Mouse (Mus musculus): ENCODE measurements around the gene Ints2. TPM values are rescaled to one million over a fixed set of nuclear protein-coding genes. Genes with fewer than 3 reads are reported as not detected.

Gene Ints2
- polyA plus RNA-seq, 1 experiment from 2014 or later = 20.1 TPM

DNA sequence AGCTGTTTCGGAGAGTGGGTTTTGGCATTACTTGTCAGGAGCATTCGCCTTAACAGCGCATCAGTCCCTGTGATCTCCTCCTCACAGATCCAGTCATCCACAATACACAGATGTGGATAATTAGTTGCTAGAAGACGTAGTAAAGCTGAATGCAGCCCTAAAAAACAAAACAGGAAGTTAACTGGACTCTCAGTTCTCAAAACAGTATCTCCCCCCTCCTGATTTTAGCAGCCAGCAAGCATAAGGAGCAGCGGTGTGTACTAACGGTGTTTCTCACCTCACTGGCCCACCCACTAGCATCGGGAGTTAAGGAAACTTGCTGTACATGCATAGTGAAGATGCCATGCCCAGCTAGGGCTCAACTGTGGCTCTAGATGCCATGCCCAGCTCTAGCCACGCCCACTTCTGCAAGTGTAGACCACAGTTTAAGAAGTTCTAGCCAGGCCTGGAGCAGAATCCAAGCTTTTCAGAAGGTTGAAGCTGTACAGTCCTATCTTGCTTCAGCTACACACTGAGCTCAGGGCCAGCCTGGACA, 30.7 kb downstream of the Ints2 start:
- Histone ChIP-seq H3K4me3 (ENCODE audit: low read length) (no peak overlapping the region), H3K4me1 (ENCODE audit: control insufficient read depth, insufficient read depth, low read length) (no peaks in the 10 kb centered on the region), H3K9me3 (ENCODE audit: control insufficient read depth, low read length) (no peaks in the 10 kb centered on the region), H3K27me3 (replicated peaks; ENCODE audit: control insufficient read depth, insufficient read depth, low read length) (no peaks in the 10 kb centered on the region), H3K9ac (ENCODE audit: low read depth, low read length) (no peak overlapping the region), H3K4me2 (ENCODE audit: low read depth, low read length) (no peak overlapping the region), H3K36me3 (ENCODE audit: control insufficient read depth, insufficient read depth, low read length) (peaks cover 8% of the 10 kb centered on the region), H3K27ac (ENCODE audit: low read length) (no peak overlapping the region)
- WGBS = 87% methylated on average over 8 of the region's 8 CpGs
- no peak for ATAC-seq

DNA sequence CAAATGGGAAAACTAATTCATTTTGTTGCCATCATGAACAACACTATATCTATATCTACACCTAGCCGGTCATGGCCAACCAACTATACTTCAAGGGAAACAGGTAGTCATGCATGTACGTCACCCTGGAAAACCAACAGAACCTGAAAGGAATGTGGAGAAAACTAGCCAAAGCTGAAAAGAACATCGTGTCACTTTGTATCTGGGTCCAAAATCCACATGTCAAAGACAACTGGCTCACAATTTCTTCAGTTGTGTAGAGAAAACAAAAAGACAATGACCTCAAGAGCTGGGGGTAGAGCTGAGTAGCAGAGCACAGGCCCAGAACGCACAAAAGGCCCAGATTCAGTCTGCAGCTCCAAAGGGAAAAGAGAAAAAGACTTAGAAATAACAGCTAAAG, 31.6 kb downstream of the Ints2 start:
- Histone ChIP-seq H3K9ac (ENCODE audit: low read depth, low read length) (no peak overlapping the region), H3K4me3 (ENCODE audit: low read length) (no peak overlapping the region), H3K27me3 (replicated peaks; ENCODE audit: control insufficient read depth, insufficient read depth, low read length) (no peaks in the 10 kb centered on the region), H3K9me3 (ENCODE audit: control insufficient read depth, low read length) (no peaks in the 10 kb centered on the region), H3K4me1 (ENCODE audit: control insufficient read depth, insufficient read depth, low read length) (no peaks in the 10 kb centered on the region), H3K27ac (ENCODE audit: low read length) (no peak overlapping the region), H3K4me2 (ENCODE audit: low read depth, low read length) (no peak overlapping the region), H3K36me3 (ENCODE audit: control insufficient read depth, insufficient read depth, low read length) (peaks cover 5% of the 10 kb centered on the region)
- WGBS = 88% methylated on average over 4 of the region's 4 CpGs
- no peak for ATAC-seq

DNA sequence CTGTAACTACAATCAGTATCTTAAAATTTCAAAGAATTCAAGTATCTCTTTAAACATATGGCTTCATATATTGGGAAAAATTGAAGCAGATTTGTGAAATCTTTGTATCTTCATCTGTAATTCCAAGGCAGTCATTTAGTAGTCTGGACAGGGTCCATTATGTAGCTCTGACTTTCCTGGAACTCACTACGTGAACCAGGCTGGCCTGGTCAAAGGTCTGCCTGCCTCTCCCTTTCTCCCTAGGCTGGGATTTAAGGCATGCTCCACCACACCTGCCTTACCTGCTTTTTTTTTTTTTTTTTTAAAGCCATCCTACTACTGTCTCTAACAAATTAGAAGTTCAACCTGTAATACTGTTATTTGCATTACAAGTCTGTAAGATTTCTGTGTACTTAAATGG, 45.6 kb downstream of the Ints2 start:
- WGBS = 50% methylated on average over 1 of the region's 1 CpGs
- Histone ChIP-seq H3K27ac (ENCODE audit: low read length) (no peak overlapping the region), H3K4me1 (ENCODE audit: control insufficient read depth, insufficient read depth, low read length) (no peaks in the 10 kb centered on the region), H3K27me3 (replicated peaks; ENCODE audit: control insufficient read depth, insufficient read depth, low read length) (no peaks in the 10 kb centered on the region), H3K4me3 (ENCODE audit: low read length) (no peak overlapping the region), H3K36me3 (ENCODE audit: control insufficient read depth, insufficient read depth, low read length) (peaks cover 25% of the 10 kb centered on the region), H3K9me3 (ENCODE audit: control insufficient read depth, low read length) (no peaks in the 10 kb centered on the region), H3K4me2 (ENCODE audit: low read depth, low read length) (no peak overlapping the region), H3K9ac (ENCODE audit: low read depth, low read length) (no peak overlapping the region)
- ATAC-seq = peak; percentile 97

DNA sequence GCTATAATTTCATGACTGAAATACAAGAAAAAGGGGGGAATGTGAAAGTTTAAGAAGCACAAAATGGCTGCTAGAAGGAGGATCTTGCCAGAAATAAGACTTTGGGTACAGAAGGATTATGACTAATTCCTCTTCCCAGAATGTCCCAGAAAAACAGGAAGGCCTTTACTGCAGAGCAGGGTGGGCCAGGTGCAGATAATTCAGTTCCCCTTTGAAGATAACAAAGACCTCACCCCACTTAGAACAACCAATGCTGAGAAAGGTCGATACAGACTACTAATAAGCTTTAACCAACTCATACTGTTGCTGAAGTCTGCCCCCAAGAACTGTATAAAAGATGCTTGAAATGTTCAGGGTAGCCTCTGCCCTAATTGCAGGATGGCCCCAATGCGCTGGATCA, 48.3 kb downstream of the Ints2 start:
- Histone ChIP-seq H3K4me1 (ENCODE audit: control insufficient read depth, insufficient read depth, low read length) (no peaks in the 10 kb centered on the region), H3K27me3 (replicated peaks; ENCODE audit: control insufficient read depth, insufficient read depth, low read length) (no peaks in the 10 kb centered on the region), H3K36me3 (ENCODE audit: control insufficient read depth, insufficient read depth, low read length) (peaks cover 45% of the 10 kb centered on the region), H3K9me3 (ENCODE audit: control insufficient read depth, low read length) (no peaks in the 10 kb centered on the region), H3K4me2 (ENCODE audit: low read depth, low read length) (no peak overlapping the region), H3K27ac (ENCODE audit: low read length) (no peak overlapping the region), H3K9ac (ENCODE audit: low read depth, low read length) (no peak overlapping the region), H3K4me3 (ENCODE audit: low read length) (no peak overlapping the region)
- ATAC-seq = no peak
- WGBS = 83% methylated on average over 2 of the region's 2 CpGs

DNA sequence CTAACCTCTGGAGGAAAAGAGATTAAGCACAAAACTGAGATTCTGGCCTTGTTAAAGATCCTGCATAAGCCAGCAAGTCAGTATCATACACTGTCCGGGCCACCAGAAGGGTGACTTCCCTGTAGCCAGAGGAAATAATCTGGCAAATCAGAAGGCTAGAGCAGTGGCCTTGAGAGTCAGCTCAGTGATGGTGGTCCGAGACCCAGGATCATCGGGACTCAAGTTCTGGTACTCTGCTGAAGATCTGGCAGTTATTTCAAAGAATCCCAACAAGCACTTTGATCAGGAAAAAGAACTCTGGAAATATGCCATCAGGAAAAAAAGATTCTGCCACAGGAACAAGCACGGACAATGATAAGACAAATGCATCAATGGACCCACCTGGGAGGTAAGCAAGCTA, 51.5 kb downstream of the Ints2 start:
- peaks cover 50% of the 10 kb centered on the region for H3K36me3 ChIP-seq (ENCODE audit: control insufficient read depth, insufficient read depth, low read length)
- H3K4me3 ChIP-seq (ENCODE audit: low read length) = no peak overlapping the region
- no peak overlapping the region for H3K27ac ChIP-seq (ENCODE audit: low read length)
- no peak overlapping the region for H3K4me2 ChIP-seq (ENCODE audit: low read depth, low read length)
- H3K27me3 ChIP-seq (replicated peaks; ENCODE audit: control insufficient read depth, insufficient read depth, low read length) = no peaks in the 10 kb centered on the region
- ATAC-seq = no peak
- H3K4me1 ChIP-seq (ENCODE audit: control insufficient read depth, insufficient read depth, low read length) = 0 out of 2 replicates have a peak, but pooled peaks cover 3% of the 10 kb centered on the region
- 99% methylated on average over 4 of the region's 4 CpGs for WGBS
- no peak overlapping the region for H3K9ac ChIP-seq (ENCODE audit: low read depth, low read length)
- no peaks in the 10 kb centered on the region for H3K9me3 ChIP-seq (ENCODE audit: control insufficient read depth, low read length)

DNA sequence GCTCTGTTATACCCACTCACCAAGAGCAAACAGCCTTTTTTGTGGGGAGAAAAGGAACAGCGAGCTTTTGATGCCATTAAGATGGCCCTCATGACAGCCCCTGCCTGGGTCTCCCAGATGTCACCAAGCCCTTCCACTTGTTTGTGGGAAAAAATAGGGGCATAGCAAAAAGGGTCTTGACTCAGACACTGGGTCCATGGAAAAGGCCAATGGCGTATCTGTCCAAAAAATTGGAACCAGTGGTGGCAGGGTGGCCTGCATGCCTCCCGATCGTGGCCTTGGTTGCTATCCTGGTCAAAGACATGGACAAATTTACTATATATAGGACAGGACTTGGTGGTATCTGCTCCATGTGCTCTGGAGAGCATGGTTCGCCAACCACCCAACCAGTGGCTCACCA, 52.3 kb downstream of the Ints2 start:
- Histone ChIP-seq H3K4me2 (ENCODE audit: low read depth, low read length) (no peak overlapping the region), H3K9me3 (ENCODE audit: control insufficient read depth, low read length) (no peaks in the 10 kb centered on the region), H3K36me3 (ENCODE audit: control insufficient read depth, insufficient read depth, low read length) (peaks cover 50% of the 10 kb centered on the region), H3K27ac (ENCODE audit: low read length) (no peak overlapping the region), H3K4me3 (ENCODE audit: low read length) (no peak overlapping the region), H3K27me3 (replicated peaks; ENCODE audit: control insufficient read depth, insufficient read depth, low read length) (no peaks in the 10 kb centered on the region), H3K9ac (ENCODE audit: low read depth, low read length) (no peak overlapping the region), H3K4me1 (ENCODE audit: control insufficient read depth, insufficient read depth, low read length) (peaks cover 3% of the 10 kb centered on the region; the same call in 1 of the 2 replicates)
- 96% methylated on average over 5 of the region's 5 CpGs for WGBS
- no peak for ATAC-seq

DNA sequence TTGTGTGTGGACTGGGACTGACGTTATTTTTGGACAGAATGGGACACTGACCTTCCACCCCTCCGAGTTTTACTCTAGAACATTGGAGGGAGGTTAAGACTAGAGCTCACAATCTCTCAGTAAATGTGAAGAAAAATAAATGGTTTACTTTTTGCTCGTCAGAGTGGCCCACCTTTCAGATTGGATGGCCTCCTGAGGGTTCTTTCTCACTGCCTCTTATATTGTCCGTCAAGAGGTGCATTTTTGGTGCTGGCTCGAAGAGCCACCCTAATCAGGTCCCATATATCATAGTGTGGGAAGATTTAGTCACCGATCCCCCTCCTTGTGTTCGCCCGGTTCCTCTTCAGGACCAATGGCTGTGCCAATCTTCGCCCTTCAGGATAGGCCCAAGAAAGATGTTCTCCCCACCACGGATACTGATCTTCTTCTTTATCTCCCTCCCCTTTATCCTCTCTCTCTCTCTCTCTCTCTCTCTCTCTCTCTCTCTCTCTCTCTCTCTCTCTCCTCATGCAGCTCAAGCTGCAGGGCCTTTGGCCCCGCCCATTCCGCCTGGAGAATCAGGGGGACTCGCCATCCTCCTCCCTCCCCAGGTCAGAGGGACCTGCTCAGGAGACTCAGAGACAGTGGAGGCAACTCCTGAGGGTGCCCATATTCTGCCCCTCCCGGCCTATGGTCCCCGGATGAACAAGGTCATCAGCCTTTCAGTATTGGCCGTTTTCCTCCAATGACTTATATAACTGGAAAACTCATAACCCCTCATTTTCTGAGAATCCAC, 55.3 kb downstream of the Ints2 start:
- H3K4me3 ChIP-seq (ENCODE audit: low read length) = peak overlapping the region; percentile 89
- WGBS = 35% methylated on average over 16 of the region's 16 CpGs
- H3K4me1 ChIP-seq (ENCODE audit: control insufficient read depth, insufficient read depth, low read length) = peaks cover 7% of the 10 kb centered on the region
- H3K9me3 ChIP-seq (ENCODE audit: control insufficient read depth, low read length) = no peaks in the 10 kb centered on the region
- no peak for ATAC-seq
- no peaks in the 10 kb centered on the region for H3K27me3 ChIP-seq (replicated peaks; ENCODE audit: control insufficient read depth, insufficient read depth, low read length)
- peak overlapping the region; percentile 94 for H3K27ac ChIP-seq (ENCODE audit: low read length)
- H3K9ac ChIP-seq (ENCODE audit: low read depth, low read length) = peak overlapping the region; percentile 77
- peak overlapping the region; percentile 70 for H3K4me2 ChIP-seq (ENCODE audit: low read depth, low read length)
- peaks cover 31% of the 10 kb centered on the region for H3K36me3 ChIP-seq (ENCODE audit: control insufficient read depth, insufficient read depth, low read length)

DNA sequence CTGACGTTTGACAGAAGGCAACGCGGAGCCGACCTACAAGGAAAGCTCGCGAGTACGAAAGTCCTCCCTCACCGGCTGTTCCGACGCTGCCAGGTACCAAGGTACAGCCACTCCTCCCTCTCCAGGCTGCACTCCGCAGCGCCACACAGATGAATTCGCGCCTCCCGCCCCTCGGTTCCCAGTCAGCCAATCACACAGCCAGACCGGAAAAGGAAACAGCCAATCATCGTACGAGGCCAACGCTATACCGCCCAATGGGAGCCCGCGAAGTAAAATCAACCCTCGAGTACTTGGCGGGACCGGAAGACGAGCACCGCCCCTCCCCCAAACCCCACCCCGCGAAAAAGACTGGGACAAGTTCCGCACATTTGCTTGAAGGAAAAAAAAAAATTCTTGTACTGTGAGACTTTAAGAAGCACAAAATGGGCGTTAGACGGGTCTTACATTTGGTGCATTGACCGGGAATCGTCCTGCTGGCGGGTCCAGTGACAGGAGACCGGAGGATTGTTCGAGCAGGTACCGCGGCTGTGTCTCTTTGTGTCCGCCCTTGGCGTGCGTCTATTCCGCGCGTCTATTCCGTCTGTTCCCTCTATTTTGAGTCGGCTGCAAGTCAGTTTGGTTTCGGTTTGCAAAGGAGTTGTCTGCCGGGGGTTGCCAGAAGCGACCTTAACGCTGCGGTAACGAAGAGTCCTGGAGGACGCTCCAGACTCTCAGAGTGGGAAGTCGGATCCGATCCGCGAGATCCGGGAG, 56.2 kb downstream of the Ints2 start, which contains the start of gene Brip1:
Gene Brip1, minus strand, starts transcription at position 157 of the 750 bp plus-strand sequence.
- Histone ChIP-seq H3K27me3 (replicated peaks; ENCODE audit: control insufficient read depth, insufficient read depth, low read length) (no peaks in the 10 kb centered on the region), H3K4me2 (ENCODE audit: low read depth, low read length) (peak within 1 kb of the TSS; percentile 70), H3K4me1 (ENCODE audit: control insufficient read depth, insufficient read depth, low read length) (peaks cover 7% of the 10 kb centered on the region), H3K9ac (ENCODE audit: low read depth, low read length) (peak within 1 kb of the TSS; percentile 79), H3K9me3 (ENCODE audit: control insufficient read depth, low read length) (no peaks in the 10 kb centered on the region), H3K27ac (ENCODE audit: low read length) (peak within 1 kb of the TSS; percentile 96), H3K36me3 (ENCODE audit: control insufficient read depth, insufficient read depth, low read length) (peaks cover 23% of the 10 kb centered on the region), H3K4me3 (ENCODE audit: low read length) (peak within 1 kb of the TSS; percentile 89)
- under 1% methylated on average over 60 of the region's 60 CpGs for WGBS
- peak; percentile 100 for ATAC-seq

DNA sequence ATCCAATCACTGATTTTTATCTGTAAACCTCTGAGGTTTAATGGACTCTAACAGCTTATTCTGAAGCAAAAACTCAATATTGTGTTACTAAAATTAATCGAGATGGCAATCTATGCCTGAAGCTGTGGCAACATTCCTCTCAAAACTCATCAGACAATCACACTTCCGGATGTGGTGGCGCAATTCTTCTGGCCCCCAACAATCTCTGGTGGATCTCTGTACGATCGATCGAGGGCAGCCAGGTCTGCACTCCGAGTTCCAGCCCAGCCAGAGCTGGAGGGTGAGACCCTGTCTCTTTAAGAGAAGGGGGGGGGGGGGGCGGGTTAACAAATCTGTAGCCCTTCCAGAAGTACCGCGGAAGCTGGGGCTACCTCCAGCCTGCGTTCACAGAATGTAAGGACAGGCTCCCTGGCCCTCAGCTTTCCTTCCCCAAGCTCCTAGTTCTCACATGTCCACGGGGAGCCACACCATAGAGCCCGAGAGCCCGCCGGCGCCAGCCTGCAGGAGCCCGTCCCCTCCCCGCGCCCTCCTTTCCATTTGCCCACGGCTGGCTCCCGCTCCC, 56.8 kb downstream of the Ints2 start:
- no peaks in the 10 kb centered on the region for H3K27me3 ChIP-seq (replicated peaks; ENCODE audit: control insufficient read depth, insufficient read depth, low read length)
- H3K4me1 ChIP-seq (ENCODE audit: control insufficient read depth, insufficient read depth, low read length) = peaks cover 7% of the 10 kb centered on the region
- H3K27ac ChIP-seq (ENCODE audit: low read length) = peak overlapping the region; percentile 96
- under 1% methylated on average over 21 of the region's 21 CpGs for WGBS
- peak; percentile 74 for ATAC-seq
- no peaks in the 10 kb centered on the region for H3K9me3 ChIP-seq (ENCODE audit: control insufficient read depth, low read length)
- H3K4me2 ChIP-seq (ENCODE audit: low read depth, low read length) = peak overlapping the region; percentile 68
- H3K36me3 ChIP-seq (ENCODE audit: control insufficient read depth, insufficient read depth, low read length) = peaks cover 19% of the 10 kb centered on the region
- H3K9ac ChIP-seq (ENCODE audit: low read depth, low read length) = peak overlapping the region; percentile 79
- peak overlapping the region; percentile 89 for H3K4me3 ChIP-seq (ENCODE audit: low read length)

All from intestine, embryonic 16.5 days (tissue).